Mouse (Mus musculus): ENCODE data around the gene Wbp4. TPM values are rescaled to one million over a fixed set of nuclear protein-coding genes. Genes with fewer than 3 reads are reported as not detected.
A peak's percentile ranks its signal among the peaks of the same experiment; 100 is the strongest.

The Wbp4 gene
- polyA plus RNA-seq, 2 experiments from 2014 or later = 25.7 to 32.5 TPM

DNA sequence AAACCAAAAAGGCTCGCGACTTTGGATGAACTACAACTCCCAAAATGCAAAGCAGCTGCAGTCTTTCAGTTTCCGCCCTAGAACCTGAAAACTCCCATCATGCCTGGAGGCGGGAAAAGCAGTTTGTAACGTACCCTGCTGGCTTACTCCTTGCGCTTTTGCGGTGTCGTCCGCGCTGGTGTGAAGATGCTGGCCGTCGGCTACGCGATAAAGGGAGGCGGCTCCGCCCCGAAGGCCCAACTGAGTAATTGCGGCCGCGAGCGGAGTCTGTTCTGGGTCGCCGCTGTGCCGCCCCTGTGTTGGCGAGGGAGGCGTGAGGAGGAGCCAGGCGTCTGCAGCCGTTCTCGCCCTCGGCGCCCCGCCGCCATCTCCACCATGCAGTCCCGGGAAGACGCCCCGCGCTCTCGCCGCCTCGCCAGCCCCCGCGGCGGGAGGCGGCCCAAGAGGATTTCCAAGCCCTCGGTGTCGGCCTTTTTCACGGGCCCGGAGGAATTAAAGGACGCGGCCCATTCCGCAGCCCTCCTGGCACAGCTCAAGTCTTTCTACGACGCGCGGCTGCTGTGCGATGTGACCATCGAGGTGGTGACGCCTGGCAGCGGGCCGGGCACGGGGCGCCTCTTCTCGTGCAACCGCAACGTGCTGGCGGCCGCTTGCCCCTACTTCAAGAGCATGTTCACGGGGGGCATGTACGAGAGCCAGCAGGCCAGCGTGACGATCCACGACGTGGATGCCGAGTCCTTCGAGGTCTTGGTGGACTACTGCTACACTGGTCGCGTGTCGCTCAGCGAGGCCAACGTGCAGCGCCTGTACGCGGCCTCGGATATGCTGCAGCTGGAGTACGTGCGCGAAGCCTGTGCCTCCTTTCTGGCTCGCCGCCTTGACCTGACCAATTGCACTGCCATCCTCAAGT lies 29.4 kb downstream of the Wbp4 start, which contains the start of gene Kbtbd6:
Kbtbd6 (plus strand) TSS at position 155 of the 910 bp plus-strand sequence.
- peak; percentile 99 for ATAC-seq

DNA sequence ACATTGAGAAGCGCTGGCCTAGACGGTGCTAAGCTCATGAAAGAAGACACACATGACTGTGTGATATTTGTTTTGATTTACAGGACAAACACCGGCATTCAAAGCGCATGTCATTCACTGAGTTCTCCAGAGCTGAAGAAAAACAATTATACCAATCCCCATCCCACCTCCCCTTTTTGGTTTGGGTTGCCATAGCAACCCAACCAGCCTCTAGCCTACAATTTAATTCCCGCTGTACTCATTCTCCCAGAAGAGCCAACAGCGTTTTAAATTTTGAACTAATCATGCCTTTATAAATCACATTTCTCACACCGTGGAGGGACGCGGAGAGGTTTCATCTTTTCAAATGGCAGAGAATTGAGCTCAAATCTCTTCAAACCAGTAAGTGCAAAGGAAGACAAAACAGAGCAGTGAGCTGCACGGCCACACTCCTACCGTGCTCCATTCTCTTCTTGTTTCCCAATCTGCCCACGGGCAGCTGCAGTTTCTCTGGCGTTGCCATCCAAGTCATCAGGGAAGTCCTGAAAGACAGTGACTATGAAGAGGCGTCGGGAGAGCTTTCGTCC lies 36.2 kb downstream of the Wbp4 start:
- ATAC-seq = no peak

DNA sequence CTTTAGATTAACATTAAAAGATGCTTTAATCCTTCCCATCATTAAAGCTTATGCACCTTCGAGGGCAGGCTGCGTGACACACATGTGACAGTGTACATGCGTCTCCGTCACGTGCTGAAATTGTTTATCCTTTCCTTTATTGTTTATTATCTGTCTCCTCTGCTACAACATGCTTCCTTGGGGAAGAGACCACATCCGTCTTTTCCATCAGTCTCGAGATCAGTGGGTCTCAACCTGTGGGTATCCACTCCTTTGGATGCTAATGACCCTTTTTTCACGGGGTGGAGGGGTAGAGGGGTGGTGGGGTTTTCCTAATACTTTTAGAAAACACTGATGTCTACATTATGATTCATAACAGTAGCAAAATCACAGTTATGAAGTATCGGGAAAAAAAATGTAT lies 36.7 kb downstream of the Wbp4 start:
- ATAC-seq = no peak

DNA sequence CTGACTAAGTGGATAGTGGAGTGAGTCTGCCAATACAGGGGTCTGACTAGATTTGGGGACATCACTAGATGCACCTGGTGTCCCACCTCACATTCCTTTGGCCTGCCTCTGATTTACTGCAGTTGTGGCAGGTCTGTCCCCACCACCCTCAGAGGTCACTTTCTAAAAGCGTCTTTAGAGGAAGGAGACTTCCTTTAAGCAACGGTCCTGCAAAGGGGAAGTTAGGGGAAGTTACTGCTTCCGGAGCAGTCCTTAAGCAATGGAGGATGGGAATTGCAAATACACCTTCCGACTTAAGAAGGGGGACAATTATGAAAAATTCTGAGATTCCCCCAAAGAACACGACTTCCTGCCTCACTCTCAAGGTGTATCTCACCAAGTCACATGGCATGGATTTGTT lies 39.9 kb downstream of the Wbp4 start:
- ATAC-seq = no peak

DNA sequence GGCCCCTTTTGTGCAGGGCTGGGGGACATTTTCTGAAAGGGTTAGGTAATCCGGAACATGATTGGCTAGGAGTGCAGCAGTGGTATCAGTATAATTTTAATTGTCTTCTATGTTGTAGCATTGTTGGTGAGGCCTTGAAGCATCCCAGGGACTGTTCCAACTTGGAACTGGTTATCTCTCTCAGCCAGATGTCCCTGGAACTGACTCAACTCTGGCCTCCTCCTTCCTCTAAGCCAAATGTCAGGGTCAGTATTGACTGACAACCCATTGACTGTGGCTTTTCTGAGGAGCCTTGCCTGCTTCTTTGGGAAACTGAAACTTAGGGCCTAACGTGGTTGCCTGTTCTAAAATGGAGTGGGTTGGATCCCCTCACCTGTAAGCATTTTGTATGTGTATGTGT lies 40.7 kb downstream of the Wbp4 start:
- no peak for ATAC-seq

DNA sequence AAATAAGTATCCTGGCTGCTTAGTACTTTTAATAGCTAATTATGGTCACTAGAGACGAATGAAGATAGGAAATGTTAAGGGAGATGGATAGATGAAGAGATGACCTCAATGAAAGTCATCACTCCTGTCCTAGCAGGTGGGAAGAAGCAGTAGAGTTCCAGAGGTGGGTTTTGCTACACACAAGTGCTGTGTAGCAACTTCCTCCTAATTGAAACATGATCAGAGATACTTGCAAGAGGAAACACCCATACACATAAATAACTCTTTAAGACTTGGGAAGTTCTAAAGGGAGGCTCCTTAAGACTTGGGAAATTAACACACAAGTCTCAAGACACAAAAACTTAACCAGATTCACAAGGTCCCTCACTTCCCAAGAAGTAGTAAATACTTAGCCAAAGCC lies 47.3 kb downstream of the Wbp4 start:
- ATAC-seq = no peak

DNA sequence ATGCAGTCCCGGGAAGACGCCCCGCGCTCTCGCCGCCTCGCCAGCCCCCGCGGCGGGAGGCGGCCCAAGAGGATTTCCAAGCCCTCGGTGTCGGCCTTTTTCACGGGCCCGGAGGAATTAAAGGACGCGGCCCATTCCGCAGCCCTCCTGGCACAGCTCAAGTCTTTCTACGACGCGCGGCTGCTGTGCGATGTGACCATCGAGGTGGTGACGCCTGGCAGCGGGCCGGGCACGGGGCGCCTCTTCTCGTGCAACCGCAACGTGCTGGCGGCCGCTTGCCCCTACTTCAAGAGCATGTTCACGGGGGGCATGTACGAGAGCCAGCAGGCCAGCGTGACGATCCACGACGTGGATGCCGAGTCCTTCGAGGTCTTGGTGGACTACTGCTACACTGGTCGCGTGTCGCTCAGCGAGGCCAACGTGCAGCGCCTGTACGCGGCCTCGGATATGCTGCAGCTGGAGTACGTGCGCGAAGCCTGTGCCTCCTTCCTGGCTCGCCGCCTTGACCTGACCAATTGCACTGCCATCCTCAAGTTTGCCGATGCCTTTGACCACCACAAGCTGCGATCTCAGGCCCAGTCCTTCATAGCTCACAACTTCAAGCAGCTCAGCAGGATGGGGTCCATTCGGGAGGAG lies 54.5 kb downstream of the Wbp4 start:
- peak; percentile 4 for ATAC-seq

DNA sequence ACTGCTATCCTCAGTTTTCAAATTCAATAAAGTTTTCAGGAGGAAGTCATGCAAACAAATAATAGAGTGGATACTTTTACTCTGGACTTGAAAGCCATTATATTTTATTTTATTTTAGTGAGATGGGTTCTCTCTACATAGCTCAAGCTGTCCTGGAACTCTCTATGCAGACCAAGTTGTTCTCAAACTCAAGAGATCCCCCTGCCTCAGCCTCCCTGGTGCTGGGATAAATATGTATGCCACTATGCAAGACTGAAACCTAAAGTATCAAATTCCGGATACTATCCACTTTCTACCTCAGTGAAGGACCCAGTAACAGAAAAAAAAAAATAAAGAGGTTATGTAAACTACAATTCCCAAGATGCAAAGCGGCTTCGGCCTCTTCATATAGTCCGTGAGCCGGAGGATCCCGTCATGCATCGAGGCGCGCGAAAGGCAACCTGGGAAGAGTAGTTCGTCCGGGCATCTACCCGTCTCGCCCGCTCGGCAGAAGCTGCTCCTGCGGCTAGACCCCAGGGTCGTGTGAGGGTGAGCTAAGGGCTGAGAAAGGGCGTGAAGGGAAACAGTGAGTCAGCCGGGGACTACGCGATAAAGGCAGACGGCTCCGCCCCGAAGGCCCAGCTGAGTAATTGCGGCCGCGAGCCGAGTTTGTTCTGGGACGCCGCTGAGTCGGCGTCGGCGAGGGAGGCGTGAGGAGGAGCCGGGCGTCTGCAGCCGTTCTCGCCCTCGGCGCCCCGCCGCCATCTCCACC lies 55.2 kb downstream of the Wbp4 start, which contains the start of gene Kbtbd7:
Kbtbd7 (plus strand) TSS at position 533 of the 751 bp plus-strand sequence.
- ATAC-seq = peak; percentile 99

DNA sequence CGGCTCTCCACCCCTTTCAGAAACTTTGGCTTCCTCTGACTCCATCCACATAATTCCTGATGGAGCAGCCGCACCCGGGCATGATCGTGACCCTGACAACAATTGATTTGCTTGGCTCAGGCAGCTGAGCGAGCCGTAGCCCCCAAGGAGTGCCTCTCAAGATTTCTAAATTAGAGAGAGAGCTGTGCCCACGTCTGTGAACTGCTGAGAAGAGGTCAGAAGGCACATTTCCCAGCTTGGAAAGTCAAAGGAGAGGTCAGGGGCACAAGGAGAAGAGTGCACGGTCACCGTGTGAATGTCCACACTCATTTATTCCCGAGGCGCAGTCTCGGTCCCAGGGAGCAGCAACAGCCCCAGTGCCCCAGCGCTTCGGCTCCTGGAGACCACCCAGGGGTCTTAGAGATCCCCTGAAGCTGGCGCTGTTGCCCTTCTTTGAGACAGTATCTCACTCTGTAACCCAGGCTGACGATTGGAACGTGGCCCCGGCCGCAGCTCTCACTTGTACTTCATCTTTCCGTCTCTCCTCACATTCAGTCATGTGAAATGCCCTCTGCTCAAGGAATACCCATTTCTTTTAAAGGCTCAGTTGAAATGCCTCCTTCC lies 61.1 kb downstream of the Wbp4 start:
- no peak for ATAC-seq

DNA sequence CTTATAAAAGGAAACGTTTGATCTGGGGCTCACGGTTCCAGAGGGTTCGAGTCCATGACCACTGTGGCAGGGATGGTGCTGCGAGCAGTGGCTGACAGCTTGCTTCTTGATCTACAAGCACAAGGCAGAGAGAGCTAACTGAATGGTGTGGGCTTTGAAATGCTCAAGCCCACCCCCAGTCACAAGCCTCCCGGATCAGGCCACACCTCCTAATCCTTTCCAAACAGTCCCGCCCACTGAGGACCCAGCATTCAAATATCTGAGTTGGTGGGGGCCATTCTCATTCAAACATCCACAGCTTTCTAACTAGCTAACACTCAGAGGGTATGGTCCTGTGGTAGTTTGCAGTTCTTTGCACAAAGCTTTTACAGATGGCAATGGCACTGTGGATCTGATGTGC lies 68.2 kb downstream of the Wbp4 start:
- ATAC-seq = no peak

DNA sequence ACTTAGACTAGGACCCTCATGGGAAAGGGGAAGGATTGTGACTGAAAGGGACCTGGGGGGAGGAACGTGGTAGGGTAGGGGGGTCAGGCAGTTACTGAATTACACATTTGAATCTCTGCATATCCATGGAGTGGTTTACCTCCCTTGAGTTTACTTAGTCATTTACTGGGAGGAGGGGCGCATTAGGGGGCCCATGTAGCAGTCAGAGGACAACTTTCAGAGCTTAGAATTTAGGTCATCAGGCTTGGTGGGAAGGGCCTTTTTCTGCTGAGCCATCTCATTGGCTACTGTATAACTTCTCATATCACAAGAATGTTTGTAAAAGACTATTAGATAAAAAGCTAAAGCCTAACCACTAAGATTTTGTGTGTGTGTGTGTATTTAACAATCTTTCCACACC lies 70.7 kb downstream of the Wbp4 start:
- ATAC-seq = no peak

Other genes with a start within 250 kb of the Wbp4 start
- under 1 TPM in 1 of 2 experiments, not detected in 1; 0.12 TPM for gene Zfp957, start 234.2 kb downstream of the Wbp4 start, polyA plus RNA-seq (2017; shearing (Covaris generic))
- gene Rgcc, start 179.9 kb downstream of the Wbp4 start, polyA plus RNA-seq (2017; shearing (Covaris generic)) = 10 to 100 TPM; 27.5 to 38.3 TPM
- gene Naa16, start 90.7 kb downstream of the Wbp4 start, polyA plus RNA-seq (2017; shearing (Covaris generic)) = 10 to 100 TPM; 59.7 to 67.3 TPM
- gene Mtrf1, start 83.7 kb downstream of the Wbp4 start, polyA plus RNA-seq (2017; shearing (Covaris generic)) = 1 to 10 TPM; 6.2 to 7.5 TPM
- 1 to 10 TPM in 1 of 2 experiments, under 1 TPM in 1; 0.65 to 1.9 TPM for gene Kbtbd7, start 55.0 kb downstream of the Wbp4 start, polyA plus RNA-seq (2017; shearing (Covaris generic))
- under 1 TPM; 0.25 to 0.61 TPM for gene Kbtbd6, start 29.7 kb downstream of the Wbp4 start, polyA plus RNA-seq (2017; shearing (Covaris generic))
- 100 to 1,000 TPM; 122 to 145 TPM for gene Elf1, start 326 bp downstream of the Wbp4 start, polyA plus RNA-seq (2017; shearing (Covaris generic))
- 100 to 1,000 TPM; 147 to 171 TPM for gene Sugt1, start 106.2 kb upstream of the Wbp4 start, polyA plus RNA-seq (2017; shearing (Covaris generic))
- not detected for gene Cnmd, start 180.7 kb upstream of the Wbp4 start, polyA plus RNA-seq (2017; shearing (Covaris generic))

Measured in activated CD4-positive, CD25-positive, alpha-beta regulatory T cell, adult 4 months (primary cell).